Mouse (Mus musculus) neural tube, embryonic 10.5 days (tissue): Measurements from ENCODE around the gene Fezf2.

ENCODE experiments used
- DNase-seq: peaks from one replicate; pipeline ENCODE4 v3.0.0-alpha.2; 2017; ENCODE audit warnings: low spot score; ENCODE audit errors: extremely low spot score

The Fezf2 gene

GRCm38 (mm10) chr14:12348089-12348488 is at the start of gene Fezf2:
Gene Fezf2, minus strand, starts transcription at chr14:12348189.
- DNase-seq = no peak

DNA sequence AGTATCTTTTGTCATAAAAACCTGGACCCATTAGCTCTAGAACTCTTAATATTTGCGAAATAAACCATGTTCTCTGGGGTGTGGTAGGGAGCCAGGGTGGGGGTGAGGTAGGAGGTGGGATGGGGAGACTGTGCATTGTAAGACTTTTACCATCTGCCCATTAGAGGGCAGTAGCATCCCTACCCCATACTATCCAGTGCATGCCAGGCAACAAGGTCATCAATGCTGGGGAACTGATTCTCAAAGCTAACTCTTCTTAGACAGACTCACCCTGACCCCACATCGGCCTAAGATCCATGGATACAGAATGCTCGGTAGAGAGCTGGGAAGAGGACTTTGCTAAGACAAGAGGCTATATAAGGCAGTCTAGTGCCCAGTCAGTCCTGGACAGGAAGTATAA is 49.6 kb upstream of the Fezf2 start:
- DNase-seq = no peak

- no peak for DNase-seq
Measured at GRCm38 (mm10) chr14:12394318-12394717, 46.3 kb upstream of the Fezf2 start.

DNA sequence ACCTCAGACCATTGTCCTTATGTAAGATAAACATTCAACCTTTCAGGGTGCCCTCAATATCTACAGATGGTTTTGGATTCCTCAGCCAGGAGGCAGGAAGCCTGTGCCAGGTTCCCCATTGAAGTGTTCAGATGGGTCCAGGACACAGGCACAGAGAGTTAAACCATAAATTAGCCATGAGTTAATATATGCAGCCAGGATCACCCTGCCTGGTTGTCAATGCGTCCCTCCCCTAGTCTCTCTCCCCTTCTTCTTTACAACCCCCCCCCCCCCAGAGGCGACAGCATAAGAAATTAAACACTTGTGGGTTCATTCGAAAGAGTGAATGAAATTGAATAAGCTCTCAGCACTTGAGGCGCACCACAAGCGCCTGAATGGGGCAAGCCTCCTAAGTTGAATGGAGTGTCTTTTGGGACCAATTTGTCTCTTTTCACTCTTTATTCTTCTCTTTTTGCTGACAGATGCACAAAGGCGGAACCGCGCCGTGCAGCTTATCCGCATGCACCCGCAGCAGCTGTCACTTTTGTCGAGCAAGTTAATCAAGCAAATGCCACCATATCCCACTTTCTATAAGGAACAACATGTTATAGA is 45.4 kb upstream of the Fezf2 start:
- DNase-seq = peak; percentile 60

DNA sequence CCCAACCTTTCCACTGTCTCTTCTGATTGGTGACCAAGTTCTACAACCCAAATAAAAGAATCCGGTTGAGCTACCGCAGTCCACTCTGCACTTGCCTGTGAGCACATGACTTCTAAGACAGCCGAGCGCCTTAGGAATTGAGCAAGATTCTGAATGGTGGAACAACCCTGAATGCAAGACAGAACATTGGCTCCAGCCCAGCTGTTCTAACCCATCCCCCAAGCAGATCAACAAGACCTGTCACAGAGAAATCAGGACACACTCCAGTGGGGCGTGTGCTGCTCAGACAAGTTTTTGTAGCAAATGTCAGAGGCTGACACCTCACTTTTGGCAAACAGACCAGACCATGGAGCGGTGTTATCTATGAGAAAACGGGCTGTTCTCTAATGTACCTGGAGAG is 43.2 kb upstream of the Fezf2 start:
- DNase-seq = no peak

- peak; percentile 51 for DNase-seq
Measured at GRCm38 (mm10) chr14:12388806-12389436, 40.9 kb upstream of the Fezf2 start.

DNA sequence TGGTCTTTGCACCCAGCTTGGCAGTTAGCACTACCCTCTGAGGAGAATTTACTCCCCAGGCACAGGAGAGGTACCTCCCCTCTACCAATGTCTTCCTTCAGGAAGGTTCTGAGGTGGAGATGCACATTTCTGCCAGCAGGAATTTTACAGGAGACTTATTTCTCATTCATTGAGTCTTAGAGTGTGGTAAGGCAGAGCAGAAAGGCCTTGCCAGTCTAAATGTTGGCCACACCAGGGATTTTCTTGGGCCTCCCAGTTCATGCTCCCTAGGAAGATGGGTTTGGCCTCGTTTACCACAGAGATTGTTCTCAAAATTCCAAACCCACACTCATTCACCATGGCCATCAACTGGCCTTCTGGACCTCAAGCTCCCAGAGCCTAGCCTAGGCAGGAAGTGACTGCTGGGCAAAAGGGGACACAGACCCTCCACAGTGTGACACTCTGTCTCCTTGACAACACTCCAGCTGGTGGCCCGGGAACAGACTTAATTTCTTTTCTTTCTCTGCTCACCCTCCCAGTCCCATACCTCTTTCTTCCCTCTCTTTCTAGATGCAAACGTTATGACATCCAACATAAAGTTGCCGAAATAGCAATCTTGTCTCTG is 40.3 kb upstream of the Fezf2 start:
- DNase-seq = peak; percentile 50

GRCm38 (mm10) chr14:12387176-12387575 is 39.2 kb upstream of the Fezf2 start:
- no peak for DNase-seq

GRCm38 (mm10) chr14:12377883-12378282 is 29.9 kb upstream of the Fezf2 start:
- no peak for DNase-seq

GRCm38 (mm10) chr14:12377289-12377688 is 29.3 kb upstream of the Fezf2 start:
- no peak for DNase-seq

DNA sequence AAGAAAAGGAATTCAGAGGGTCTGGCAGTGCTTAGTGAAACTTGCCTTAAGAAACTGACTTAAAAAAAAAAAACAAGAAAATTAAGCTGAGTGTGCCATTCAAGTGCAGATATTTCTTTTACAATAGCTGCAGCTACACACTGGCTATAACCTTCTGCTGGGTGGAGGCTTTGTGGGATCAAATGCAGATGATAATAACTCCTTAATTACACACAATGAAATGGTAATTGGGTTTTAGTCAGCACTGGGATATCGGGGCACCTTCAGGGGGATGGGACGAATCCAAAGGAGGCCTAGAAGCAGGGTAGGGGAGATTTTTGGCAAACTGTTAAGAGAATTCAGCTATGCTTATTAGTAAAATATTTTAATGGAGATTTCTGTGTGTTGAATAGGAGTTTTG is 27.5 kb upstream of the Fezf2 start:
- DNase-seq = no peak

- peak; percentile 31 for DNase-seq
Measured at GRCm38 (mm10) chr14:12350271-12350916, 2.4 kb upstream of the Fezf2 start.

DNA sequence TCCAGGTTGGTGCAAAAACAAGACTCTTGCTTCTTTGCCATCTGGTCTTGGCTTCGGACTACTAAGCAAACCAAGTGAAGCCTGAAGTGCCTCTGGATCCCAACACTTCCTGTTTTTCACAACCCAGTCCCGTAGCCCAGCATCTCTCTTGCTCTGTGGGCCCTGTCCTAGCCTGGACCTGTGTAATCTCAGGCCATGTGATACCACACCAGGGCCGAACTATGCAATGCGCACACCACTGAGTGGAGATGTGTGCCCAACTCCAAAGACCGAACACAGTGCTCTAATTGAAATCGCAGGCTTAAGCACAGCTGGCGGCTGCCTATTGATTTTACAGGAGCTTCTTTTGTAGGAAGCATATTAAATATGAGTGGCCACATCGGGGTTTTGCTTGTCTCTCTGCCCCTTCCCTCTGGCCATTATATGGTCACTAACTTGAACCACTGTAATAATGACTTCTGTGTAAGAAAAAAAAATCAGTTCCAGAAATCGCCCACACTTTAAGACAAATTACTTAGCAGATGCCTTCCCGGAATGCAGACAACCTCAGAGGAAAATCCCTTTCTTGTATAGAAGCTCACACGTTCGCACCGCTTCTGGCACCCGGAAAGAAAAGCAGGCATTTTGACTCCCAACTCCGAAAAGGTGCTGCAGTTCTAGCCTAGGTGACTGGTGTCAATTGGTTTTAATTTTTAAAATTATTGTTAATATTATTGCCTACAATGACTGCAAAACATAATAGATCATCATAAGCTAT is 1.5 kb upstream of the Fezf2 start:
- DNase-seq = peak; percentile 47

GRCm38 (mm10) chr14:12346865-12347600 is 956 bp downstream of the Fezf2 start:
- DNase-seq = peak; percentile 59

- peak; percentile 58 for DNase-seq
Measured at GRCm38 (mm10) chr14:12346011-12346864, 1.8 kb downstream of the Fezf2 start.

GRCm38 (mm10) chr14:12345241-12345921 is 2.6 kb downstream of the Fezf2 start:
- peak; percentile 63 for DNase-seq

GRCm38 (mm10) chr14:12344746-12345240 is 3.2 kb downstream of the Fezf2 start:
- no peak for DNase-seq

DNA sequence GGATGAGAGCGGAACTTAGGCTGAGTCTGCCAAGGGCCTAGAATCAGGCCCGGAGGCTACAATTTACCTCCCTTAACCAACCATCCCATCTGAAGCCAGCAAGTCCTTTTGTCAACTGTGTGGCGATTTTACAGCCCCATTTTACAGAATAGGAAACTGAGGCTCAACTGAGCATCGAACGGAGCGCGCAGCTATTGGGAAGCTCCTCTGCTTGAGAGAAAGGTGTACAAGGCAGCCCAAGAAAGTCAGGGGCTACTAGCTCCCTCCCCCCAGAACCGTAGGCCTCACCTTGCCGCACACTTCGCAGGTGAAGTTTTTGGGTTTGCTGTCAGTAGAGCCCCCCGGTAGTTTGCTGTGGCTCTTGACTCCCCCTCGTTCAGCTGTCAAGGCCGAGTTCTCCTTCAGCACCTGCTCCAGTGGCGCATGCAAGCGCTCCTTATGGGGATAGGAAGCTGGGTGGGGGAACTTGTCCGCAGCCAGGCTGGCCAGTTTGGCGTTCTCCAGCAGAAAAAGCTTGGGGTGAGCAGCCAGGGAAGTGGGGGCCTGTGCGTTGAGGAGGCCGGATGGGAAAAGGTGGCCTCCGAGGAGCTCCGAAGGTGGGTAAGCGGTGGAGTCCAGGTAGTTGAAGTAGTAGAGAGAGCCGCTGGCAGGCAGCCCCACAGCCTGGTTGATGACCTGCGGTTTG is 3.8 kb downstream of the Fezf2 start:
- peak; percentile 62 for DNase-seq
